Mouse (Mus musculus) liver, embryonic 14.5 days (tissue): ENCODE measurements around the gene Cfap300. TPM values are rescaled to one million over a fixed set of nuclear protein-coding genes. Genes with fewer than 3 reads are reported as not detected.

ENCODE experiments used
- ATAC-seq: fragments of 200-750 bp; cut with Nextera tagmentation; 2 replicates; pipeline ENCODE4 v1.8.0; 2017; ENCODE audit warnings: moderate number of reproducible peaks, mild to moderate bottlenecking, moderate library complexity; ENCODE audit not compliant: insufficient read depth
- DNase-seq, 3 experiments: peaks; one replicate each; pipeline ENCODE4 v3.0.0-alpha.2; 2012 to 2013; ENCODE audit warnings: low read depth in 3 of 3, low spot score in 3 of 3
- H3K27ac ChIP-seq: fragments of 300-500 bp; sonication (generic); 2 replicates; pipeline ENCODE4 v1.5.1; 2014; ENCODE audit warnings: moderate library complexity, mild to moderate bottlenecking, control low read depth, inconsistent platforms
- H3K27me3 ChIP-seq: fragments of 300-500 bp; sonication (generic); 2 replicates; pipeline ENCODE4 v1.6.1; 2014; ENCODE audit warnings: mild to moderate bottlenecking, low read length, moderate library complexity; ENCODE audit not compliant: control insufficient read depth, insufficient read depth
- H3K36me3 ChIP-seq: fragments of 300-500 bp; sonication (generic); replicated peaks from 2 replicates; pipeline ENCODE4 v1.6.1; 2014; ENCODE audit warnings: low read depth; ENCODE audit not compliant: control insufficient read depth, insufficient read depth
- H3K4me1 ChIP-seq, 2 experiments: fragments of 200-500 bp in 1 of 2; fragments of 300-500 bp in 1 of 2; sonication (generic) in 1 of 2; replicated peaks; 2 replicates each; pipeline ENCODE4 v1.6.1; 2012 to 2014; ENCODE audit warnings: antibody characterized with exemption in 1 of 2, inconsistent platforms in 1 of 2, low read length in 1 of 2; ENCODE audit not compliant: control insufficient read depth in 2 of 2, insufficient read depth in 2 of 2
- H3K4me2 ChIP-seq: fragments of 300-500 bp; sonication (generic); 2 replicates; pipeline ENCODE4 v1.6.1; 2014; ENCODE audit warnings: low read depth, mild to moderate bottlenecking, control low read depth, moderate library complexity
- H3K4me3 ChIP-seq, 2 experiments: fragments of 200-500 bp in 1 of 2; fragments of 300-500 bp in 1 of 2; sonication (generic) in 1 of 2; 2 replicates each; pipeline ENCODE4 v1.5.1; 2012 to 2014; ENCODE audit warnings: low read depth in 2 of 2, low read length in 2 of 2, mild to moderate bottlenecking in 2 of 2, control low read depth in 1 of 2, inconsistent platforms in 1 of 2, moderate library complexity in 1 of 2; ENCODE audit not compliant: insufficient read depth in 1 of 2
- H3K9ac ChIP-seq: fragments of 300-500 bp; sonication (generic); replicated peaks from 2 replicates; pipeline ENCODE4 v1.6.1; 2014; ENCODE audit warnings: mild to moderate bottlenecking, control low read depth, moderate library complexity
- H3K9me3 ChIP-seq: fragments of 300-500 bp; sonication (generic); 2 replicates; pipeline ENCODE4 v1.6.1; 2016; ENCODE audit warnings: low read length, mixed read lengths; ENCODE audit not compliant: control insufficient read depth
- CTCF ChIP-seq: IDR thresholded peaks from 2 replicates; pipeline ENCODE4 v1.5.1; 2016; ENCODE audit warnings: antibody characterized with exemption, low read depth, control low read depth
- EP300 ChIP-seq: IDR thresholded peaks from 2 replicates; pipeline ENCODE4 v1.6.1; 2016; ENCODE audit warnings: antibody characterized with exemption, low read depth
- WGBS: fragments of 180-500 bp; shearing (Covaris S2); extraction: QIAGEN DNeasy Blood & Tissue Kit; methylation state at CpG from one replicate; pipeline ENCODE4 v1.1.7; 2014; ENCODE audit not compliant: insufficient replicate concordance; 5-methylcytosine and 5-hydroxymethylcytosine counted together
- polyA plus RNA-seq, 2 experiments: library from polyadenylated mRNA; depleted of rRNA in 1 of 2; stranded (reverse) in 1 of 2; unstranded in 1 of 2; fragments of >200 nt; fragmentation: Nextera tagmentation in 1 of 2; extraction: Ambion mirVana in 1 of 2; gene quantifications; 2 replicates each; pipeline versions ENCODE4 v1.2.1 to v1.2.3; 2012 to 2014

Gene Cfap300
- polyA plus RNA-seq, 2 experiments: 0.51 to 1.3 TPM

- peaks cover 60% of the 10 kb centered on the region for H3K27me3 ChIP-seq
- DNase-seq (no peak), ATAC-seq (peak; percentile 58)
- H3K36me3 ChIP-seq: no peaks in the 10 kb centered on the region
- TF ChIP-seq EP300: no peak
- no peak for TF ChIP-seq CTCF
- no peaks in the 10 kb centered on the region for H3K9me3 ChIP-seq
- no peak overlapping the region for H3K27ac ChIP-seq
- peak overlapping the region; percentile 56 to 62 for H3K4me3 ChIP-seq
- H3K9ac ChIP-seq: peak overlapping the region; percentile 42; the same call in 1 of the 2 replicates
- no peaks in the 10 kb centered on the region for H3K4me1 ChIP-seq
- peak overlapping the region; percentile 49 for H3K4me2 ChIP-seq
- 2% methylated on average over 82 of the region's 82 CpGs for WGBS
These were observed 39.0 kb downstream of the Cfap300 start for GRCm38 (mm10) chr9:8003301-8004271.

- H3K36me3 ChIP-seq: no peaks in the 10 kb centered on the region
- no peak overlapping the region for H3K27ac ChIP-seq
- peak overlapping the region; percentile 49 for H3K4me2 ChIP-seq
- TF ChIP-seq CTCF (no peak), EP300 (no peak)
- H3K4me1 ChIP-seq: no peaks in the 10 kb centered on the region
- ATAC-seq (no peak), DNase-seq (no peak)
- WGBS: 9% methylated on average over 12 of the region's 12 CpGs
- peak overlapping the region; percentile 42 to 56 for H3K4me3 ChIP-seq
- peaks cover 55% of the 10 kb centered on the region for H3K27me3 ChIP-seq
- no peaks in the 10 kb centered on the region for H3K9me3 ChIP-seq
- no peak overlapping the region; the same call in 1 of the 2 replicates for H3K9ac ChIP-seq
These were observed 39.8 kb downstream of the Cfap300 start for GRCm38 (mm10) chr9:8002806-8003205.

DNA sequence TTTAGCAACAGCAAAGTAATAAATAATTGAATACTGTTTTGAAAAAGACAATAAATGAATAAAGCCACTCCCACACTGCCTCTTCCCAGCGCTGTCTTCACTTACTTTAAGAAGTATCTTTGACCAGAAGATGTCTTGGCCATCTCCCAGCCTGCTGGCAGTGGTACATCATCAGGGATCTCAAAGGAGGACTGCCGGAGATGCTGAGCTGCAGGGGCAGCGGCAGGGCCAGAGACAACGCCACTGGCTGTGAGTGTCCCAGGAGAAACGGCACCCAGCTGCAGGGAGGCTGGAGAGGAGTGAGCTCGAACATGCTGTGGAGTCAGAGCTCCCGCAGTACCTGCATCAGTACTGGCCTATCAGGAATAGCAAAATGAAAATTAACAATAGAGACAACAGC lies 41.3 kb downstream of the Cfap300 start:
- no peak overlapping the region for H3K27ac ChIP-seq
- no peak for TF ChIP-seq EP300
- TF ChIP-seq CTCF: no peak
- ATAC-seq (no peak), DNase-seq (no peak)
- no peak overlapping the region for H3K4me3 ChIP-seq
- no peaks in the 10 kb centered on the region for H3K9me3 ChIP-seq
- H3K4me2 ChIP-seq: no peak overlapping the region
- H3K36me3 ChIP-seq: no peaks in the 10 kb centered on the region
- no peaks in the 10 kb centered on the region for H3K4me1 ChIP-seq
- H3K27me3 ChIP-seq: peaks cover 50% of the 10 kb centered on the region
- 70% methylated on average over 7 of the region's 7 CpGs for WGBS
- no peak overlapping the region for H3K9ac ChIP-seq

DNA sequence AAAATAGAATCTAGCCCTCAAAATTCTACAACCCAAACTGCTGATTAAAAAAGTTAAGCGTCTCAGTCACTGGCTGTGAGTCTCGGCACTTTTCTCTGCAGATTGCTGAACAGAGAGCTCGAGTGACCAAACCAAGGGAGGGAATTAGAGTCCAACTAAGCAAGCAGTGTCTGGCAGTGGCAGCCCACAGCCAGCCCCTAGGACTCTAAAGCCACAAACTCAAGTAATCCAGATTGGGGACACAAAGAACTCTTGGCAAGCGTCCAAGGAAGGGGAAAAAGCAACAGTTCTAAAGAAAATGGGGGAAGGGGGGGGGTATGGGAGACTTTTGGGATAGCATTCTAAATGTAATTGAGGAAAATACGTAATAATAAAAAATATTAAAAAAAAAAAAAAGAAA lies 48.3 kb downstream of the Cfap300 start:
- no peak for ATAC-seq
- peaks cover 0 to 2% of the 10 kb centered on the region in 2 experiments; a peak in 1 of 4 replicates for H3K4me1 ChIP-seq
- WGBS: 52% methylated on average over 5 of the region's 5 CpGs

DNA sequence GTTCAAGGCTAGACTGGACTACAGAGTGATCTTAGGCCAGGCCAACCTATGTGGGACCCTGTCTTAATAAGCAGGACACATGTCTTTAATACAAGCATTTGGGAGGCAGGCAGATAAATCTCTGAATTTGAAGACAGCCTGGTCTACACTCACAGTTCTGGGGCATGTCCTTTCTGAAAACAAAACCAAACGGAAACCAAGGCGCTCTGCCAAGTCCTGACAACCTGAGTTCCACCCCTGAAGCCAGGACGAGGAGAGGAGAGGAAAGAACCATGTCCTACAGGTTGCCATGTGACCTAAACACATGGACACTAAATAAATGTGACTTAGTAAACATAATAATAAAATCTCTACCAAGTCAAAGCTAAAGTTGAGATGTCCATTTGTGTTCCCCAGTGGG lies 50.0 kb downstream of the Cfap300 start:
- no peak for DNase-seq
- ATAC-seq: no peak
- WGBS: 50% methylated on average over 3 of the region's 3 CpGs
- no peak overlapping the region for H3K9ac ChIP-seq
- no peaks in the 10 kb centered on the region for H3K36me3 ChIP-seq
- no peak overlapping the region for H3K27ac ChIP-seq
- H3K4me3 ChIP-seq: no peak overlapping the region
- peaks cover 0 to 2% of the 10 kb centered on the region in 2 experiments; a peak in 1 of 4 replicates for H3K4me1 ChIP-seq
- no peak for TF ChIP-seq CTCF
- TF ChIP-seq EP300: no peak
- no peak overlapping the region for H3K4me2 ChIP-seq
- no peaks in the 10 kb centered on the region for H3K9me3 ChIP-seq
- no peaks in the 10 kb centered on the region for H3K27me3 ChIP-seq

More for the DNA sequence above, 48.3 kb downstream of the Cfap300 start:
- Histone ChIP-seq H3K9me3 (no peaks in the 10 kb centered on the region), H3K4me2 (no peak overlapping the region), H3K9ac (no peak overlapping the region), H3K36me3 (no peaks in the 10 kb centered on the region), H3K4me3 (no peak overlapping the region), H3K27me3 (no peaks in the 10 kb centered on the region), H3K27ac (no peak overlapping the region)
- DNase-seq: no peak
- TF ChIP-seq EP300 (no peak), CTCF (no peak)
